Mouse (Mus musculus) myocyte (in vitro differentiated cells): ENCODE measurements at regions not wholly inside any gene's neighbourhood (a gene's known extent, or its start where the extent isn't known, plus 50 kb on each side); places are given as distances from the start of the nearest gene placed in this dataset.

Experiments used
- E2F4 ChIP-seq: IDR thresholded peaks from one replicate; pipeline ENCODE4 v1.6.1; 2011; ENCODE audit warnings: mild to moderate bottlenecking, control low read depth, moderate library complexity; ENCODE audit not compliant: insufficient read depth
- POLR2A ChIP-seq: IDR thresholded peaks from one replicate; pipeline ENCODE4 v1.6.1; 2011; ENCODE audit warnings: low read depth, mild to moderate bottlenecking, control low read depth, moderate library complexity; ENCODE audit not compliant: insufficient read length
- TCF12 ChIP-seq: IDR thresholded peaks from one replicate; pipeline ENCODE4 v1.6.1; 2011; ENCODE audit warnings: mild to moderate bottlenecking, control low read depth; ENCODE audit not compliant: poor library complexity, insufficient read depth, severe bottlenecking
- USF1 ChIP-seq: IDR thresholded peaks from one replicate; pipeline ENCODE4 v1.6.1; 2011; ENCODE audit warnings: low read depth, mild to moderate bottlenecking, control low read depth, moderate library complexity

DNA sequence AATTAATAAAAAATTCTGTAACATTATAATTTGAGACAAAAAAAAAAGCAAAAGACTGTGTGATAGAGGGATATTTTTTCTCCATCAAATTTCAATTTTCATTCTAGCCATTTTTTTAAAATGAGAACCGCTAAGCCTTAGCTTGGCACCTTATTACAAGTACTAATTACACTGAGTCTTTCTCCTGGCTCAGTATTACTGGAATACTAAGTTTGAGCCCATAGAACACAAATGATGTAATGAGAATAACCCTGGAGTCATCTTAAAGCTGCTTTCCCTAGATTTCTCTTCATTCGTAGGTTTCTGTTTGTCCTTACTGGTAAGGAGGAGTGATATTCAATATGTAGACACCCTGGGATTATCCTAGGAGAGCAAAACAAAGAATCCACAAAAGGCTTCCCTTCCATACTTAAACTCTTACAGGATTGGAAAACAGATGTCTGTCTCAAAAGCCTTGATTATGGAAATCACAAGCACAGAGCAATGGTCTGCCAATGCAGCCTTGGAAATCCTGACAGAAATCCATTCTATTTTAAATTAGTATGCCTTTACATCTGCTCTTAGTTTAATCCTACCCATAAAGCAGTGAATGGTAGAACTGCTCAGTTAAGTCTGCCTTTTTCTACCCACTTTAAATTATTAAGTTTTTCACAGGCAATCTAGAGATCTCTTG is 958.3 kb upstream of the Celf2 start:
- no peak for TF ChIP-seq USF1
- TF ChIP-seq E2F4: no peak
- TF ChIP-seq TCF12: no peak
- no peak for TF ChIP-seq POLR2A
